Mouse (Mus musculus) liver, postnatal 0 days (tissue): Measurements from ENCODE around the gene Rbfox3.

Experiments used
- CTCF ChIP-seq: sonication (generic); IDR thresholded peaks from 2 replicates; pipeline ENCODE4 v1.5.1; 2016; ENCODE audit warnings: antibody characterized with exemption, low read depth
- EP300 ChIP-seq: IDR thresholded peaks from 2 replicates; pipeline ENCODE4 v1.6.1; 2016; ENCODE audit warnings: antibody characterized with exemption, low read depth, mild to moderate bottlenecking

DNA sequence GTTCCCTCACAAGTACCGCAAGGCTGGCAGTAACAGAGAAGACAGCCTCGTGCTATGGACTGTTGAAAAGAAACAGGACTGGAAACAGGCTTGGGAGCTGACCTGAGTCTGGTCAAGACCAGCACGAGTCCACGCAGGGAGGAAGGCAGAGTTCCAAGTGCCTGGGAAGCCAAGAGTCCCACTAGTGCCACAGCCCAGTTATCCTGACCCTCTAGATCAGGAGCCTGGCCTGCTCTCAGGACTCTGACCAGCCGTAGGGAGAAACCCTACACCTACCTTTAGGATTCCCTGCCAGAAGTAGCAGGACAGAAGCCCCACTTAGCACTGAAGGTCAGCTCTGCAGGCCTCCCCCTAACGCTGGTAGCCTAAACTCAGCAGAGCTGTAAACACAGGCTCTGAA, 1.3 kb upstream of the Rbfox3 start:
- TF ChIP-seq CTCF (no peak), EP300 (no peak)
